Mouse (Mus musculus) neural tube, embryonic 10.5 days (tissue): ENCODE data around the gene Stk10.

Source experiments
- DNase-seq: peaks from one replicate; pipeline ENCODE4 v3.0.0-alpha.2; 2017; ENCODE audit warnings: low spot score; ENCODE audit errors: extremely low spot score

Stk10 gene

DNA sequence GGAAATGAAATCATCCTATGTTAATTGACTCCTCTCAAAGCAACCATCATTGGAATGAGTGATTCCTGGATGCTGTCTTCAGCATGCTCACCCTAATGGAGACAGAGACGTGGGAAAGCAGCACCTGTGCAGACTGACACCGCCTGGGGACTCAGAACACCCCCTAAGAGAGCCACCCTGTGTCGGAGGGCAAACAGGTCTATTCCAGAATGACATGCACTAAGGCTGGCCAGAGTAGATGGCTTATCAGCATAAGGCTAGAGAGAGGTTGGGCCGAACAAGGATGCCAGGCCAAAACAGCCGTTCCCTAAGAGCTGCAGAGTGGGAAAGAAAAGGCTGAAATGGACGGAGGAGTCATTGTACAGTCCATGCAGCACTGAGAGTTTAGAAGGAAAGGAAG, 93.0 kb downstream of the Stk10 start:
- DNase-seq, result no peak

- no peak for DNase-seq
Observed at GRCm38 (mm10) chr11:32627900-32628299, 94.8 kb downstream of the Stk10 start.

- no peak for DNase-seq
Observed at GRCm38 (mm10) chr11:32629713-32630211, 96.7 kb downstream of the Stk10 start.

GRCm38 (mm10) chr11:32632671-32633070, 99.6 kb downstream of the Stk10 start:
- no peak for DNase-seq

DNA sequence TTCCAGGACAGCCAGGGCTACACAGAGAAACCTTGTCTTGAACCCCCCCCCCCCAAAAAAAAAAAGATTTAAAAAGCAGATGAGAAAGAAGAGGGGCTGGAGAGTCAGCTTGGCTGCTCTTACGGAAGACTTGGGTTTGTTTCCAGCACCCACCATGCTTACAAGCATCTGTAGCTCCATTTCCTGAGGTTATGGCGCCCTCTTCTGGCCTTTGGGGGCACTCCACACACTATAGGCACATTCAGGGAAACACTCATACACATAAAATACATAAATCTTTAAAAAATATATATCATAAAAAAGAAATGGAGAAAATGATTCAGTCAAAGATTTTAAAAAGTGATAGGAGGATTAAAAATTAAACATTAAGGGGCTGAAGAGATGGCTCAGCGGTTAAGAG, 100.4 kb downstream of the Stk10 start:
- DNase-seq, result no peak

DNA sequence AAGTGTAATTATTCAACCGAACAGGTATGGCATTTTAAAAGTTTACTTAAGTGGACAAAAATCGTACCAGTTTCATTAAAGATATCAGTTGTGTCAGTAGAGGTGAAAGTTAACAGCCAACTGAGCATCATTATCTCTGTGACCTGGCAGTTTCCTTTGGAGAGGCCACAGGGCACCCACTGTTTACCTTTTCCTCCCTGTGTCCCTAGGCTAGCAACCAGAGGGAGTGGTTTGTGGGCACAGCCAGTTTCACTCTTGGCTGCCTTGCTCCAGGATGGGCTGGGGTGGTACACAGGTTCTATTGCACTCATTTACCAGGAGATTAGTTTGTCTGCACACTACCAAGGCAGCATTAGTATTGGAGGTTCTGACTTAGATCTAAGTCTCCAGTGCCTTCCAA, 101.0 kb downstream of the Stk10 start:
- DNase-seq, result no peak

- DNase-seq, result no peak
Observed at GRCm38 (mm10) chr11:32634842-32635241, 101.7 kb downstream of the Stk10 start.

DNA sequence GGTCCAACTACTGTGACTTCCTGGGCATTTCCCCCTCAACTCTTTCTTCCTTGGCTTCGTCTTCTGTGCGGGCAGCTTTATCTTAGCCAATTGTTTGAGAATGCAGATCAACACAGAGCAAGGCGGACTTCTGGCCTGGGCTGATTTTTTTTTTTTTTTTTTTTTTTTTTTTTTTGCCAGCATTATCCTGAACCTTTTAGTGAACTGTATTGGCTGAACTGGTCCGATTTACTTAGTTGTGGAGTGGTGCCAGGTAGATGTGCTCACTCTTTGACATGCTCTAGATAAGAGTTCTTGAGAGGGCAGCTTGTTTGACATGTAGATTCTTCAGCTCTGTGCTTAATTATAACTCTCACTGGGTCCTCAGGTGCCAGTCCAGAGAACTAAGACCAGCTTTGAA, 103.2 kb downstream of the Stk10 start:
- DNase-seq, result no peak

GRCm38 (mm10) chr11:32638521-32639255, 105.6 kb downstream of the Stk10 start:
- DNase-seq, result no peak

DNA sequence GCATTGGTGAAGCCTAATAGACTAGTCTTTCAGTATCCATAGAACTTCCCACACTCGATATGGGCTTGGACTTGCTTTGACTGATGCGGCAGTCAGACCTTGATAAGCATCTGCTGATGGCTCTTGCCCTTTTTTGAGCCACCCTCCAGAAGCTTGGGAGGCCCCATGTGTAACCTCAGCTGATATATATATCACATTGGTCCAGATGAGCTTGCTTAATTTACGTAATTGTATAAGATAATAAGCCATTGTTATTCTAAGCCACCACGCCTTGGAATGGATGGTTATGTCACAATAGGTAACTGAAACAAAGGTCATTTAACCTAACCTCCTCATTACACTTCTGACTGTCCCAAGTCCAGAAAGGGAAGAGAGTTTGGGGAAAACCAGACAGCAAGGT, 107.5 kb downstream of the Stk10 start:
- DNase-seq, result no peak

GRCm38 (mm10) chr11:32642249-32642876, 109.3 kb downstream of the Stk10 start, which contains the start of gene Fbxw11:
Gene Fbxw11 (plus strand): TSS chr11:32642724.
- peak; percentile 97 for DNase-seq

- no peak for DNase-seq
Observed at GRCm38 (mm10) chr11:32642899-32643886, 110.1 kb downstream of the Stk10 start.

- DNase-seq, result no peak
Observed at GRCm38 (mm10) chr11:32644010-32644409, 110.9 kb downstream of the Stk10 start.

GRCm38 (mm10) chr11:32647265-32647664, 114.2 kb downstream of the Stk10 start:
- DNase-seq, result no peak

DNA sequence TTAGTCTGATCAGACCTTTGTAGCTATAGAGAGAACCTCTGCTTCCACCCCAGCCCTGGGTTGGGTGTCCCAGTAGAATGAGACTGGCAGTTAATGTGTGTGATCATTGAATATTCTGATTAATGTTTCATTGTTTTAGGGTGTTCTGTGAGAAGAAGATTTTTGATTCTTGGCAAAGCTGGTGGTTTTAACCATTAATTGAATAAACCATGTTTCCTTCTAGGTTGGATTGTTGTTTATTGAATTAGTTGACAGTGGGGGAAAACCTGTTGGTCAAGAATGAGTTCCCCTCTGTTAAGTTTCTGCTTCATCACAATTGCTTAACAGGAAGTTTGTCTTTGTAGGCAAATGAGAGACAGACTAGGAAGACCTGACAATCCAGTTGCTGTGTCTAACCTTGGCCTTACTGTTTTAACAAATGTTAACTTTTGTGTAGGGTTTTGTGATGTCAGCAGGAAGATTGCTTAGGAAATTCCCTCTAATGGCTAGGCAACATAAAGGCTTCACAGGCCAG, 117.2 kb downstream of the Stk10 start:
- DNase-seq, result no peak

- no peak for DNase-seq
Observed at GRCm38 (mm10) chr11:32650893-32651590, 117.9 kb downstream of the Stk10 start.

DNA sequence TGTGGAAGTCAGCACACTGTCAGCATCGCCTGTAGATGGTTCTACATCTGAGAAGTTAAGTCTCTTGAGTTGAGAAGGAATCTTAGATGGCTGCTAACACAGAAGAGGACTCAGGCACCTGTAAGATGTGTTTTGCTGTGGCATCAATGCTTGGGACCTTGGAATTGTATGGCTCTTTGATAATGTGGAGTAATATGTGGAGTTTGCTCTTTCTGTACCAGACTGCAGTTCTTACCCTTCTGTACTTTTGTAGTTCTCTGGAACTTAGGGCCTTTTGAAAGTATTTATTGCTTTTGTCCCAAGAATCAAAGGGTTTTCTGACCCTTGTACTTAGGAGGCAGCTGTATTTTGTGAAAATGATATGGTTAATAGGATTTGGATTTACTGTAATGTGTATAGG, 118.6 kb downstream of the Stk10 start:
- DNase-seq, result no peak

- no peak for DNase-seq
Observed at GRCm38 (mm10) chr11:32662082-32662656, 129.1 kb downstream of the Stk10 start.

DNA sequence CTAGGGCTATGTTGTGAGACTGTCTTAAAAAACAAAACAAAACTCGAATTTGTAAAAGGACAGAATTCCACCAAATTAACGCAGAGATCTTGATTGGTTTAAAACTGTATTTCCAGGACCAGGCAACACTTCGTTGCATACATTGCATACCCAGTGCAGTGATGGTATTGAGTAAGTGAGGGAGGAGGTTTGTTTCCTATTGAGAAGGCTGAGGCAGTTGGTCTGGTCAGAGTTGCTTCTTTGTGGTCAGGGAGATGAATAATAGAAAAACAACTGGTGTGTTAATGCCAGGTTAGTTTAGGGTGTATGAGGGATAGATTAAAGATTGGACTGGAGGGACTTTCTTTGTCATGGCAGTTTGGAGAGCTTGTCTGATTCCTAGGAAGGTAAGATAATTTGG, 132.5 kb downstream of the Stk10 start:
- no peak for DNase-seq

DNA sequence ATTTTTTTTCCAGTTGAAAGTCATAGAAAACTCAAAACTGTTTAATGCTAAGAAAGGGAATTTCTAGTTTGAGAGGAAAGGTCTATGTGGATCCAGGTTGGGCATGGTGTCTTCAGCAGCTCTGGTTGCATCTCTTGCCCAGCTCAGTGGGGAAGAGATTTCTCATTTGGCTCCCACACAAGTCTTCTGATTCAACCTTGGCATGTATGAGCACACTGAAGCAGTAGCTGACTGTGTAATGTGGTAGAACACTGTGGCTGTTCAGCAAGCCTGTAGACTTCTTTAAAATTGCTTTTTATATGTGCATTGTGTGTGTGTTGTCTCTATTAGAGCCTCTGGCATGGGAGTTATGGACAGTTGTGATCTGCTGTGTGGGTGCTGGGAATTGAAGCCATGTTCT, 133.9 kb downstream of the Stk10 start:
- DNase-seq, result no peak
